15 mouse cellular contexts compared by ENCODE assay signal in the genomic region with DNA sequence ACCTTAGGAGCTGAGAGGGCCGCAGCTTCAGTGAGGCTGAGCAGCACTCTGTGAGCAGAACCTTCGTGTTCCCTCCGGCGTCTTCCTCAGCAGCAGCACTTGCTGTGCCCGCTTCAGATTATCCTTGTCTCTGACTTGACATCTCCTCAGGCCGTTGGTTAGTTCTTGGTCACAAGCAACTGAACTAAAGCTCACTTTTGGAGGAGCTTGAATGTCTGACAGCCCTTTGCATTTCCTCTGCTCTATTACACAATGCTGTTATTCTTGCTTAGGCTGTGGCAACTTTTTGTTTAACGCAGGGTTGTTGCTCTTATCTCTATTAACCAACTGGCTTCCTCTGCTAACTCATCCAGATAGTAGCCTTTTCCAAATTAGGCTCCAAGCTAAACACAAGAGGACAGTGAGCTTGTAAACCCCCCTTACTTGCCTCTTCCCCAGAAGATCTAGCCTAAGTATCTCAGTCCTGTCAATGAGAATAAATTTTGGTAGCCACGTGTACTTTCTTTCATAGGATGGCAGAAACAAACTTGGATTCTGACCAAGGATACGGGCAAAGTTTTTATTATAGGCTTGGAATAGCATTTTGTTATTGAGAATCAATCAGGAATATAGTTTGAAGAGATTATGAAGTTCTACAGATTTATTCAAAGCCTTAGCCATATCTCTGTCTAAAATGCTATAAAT. TPM values are rescaled to one million over a fixed set of nuclear protein-coding genes. Genes with fewer than 3 reads are reported as not detected.
DNase-seq lines count a peak whose midpoint lies in the region; ATAC-seq and TF ChIP-seq lines count a peak whose summit lies in the region.
"Had no signal": no experiment of that assay in that cellular context is flagged by ENCODE, and none has a peak within 500 bp of the region (broad histone marks: within the 10 kb centered on the region; RNA-seq: fewer than 3 reads in every experiment).

No protein-coding gene starts in this region.

- H3K79me2 ChIP-seq in MEL (ENCODE audit: control insufficient read depth, insufficient read depth, low read length, poor library complexity) = peaks cover 23% of the 10 kb centered on the region

- peak overlapping the region; percentile 16 to 17; a peak in 1 of 4 replicates for H3K27ac ChIP-seq in heart, embryonic 14.5 days (replicated peaks in 1 of 2; ENCODE audit: control insufficient read depth in 1 of 2, insufficient read depth in 1 of 2, low read depth in 2 of 2, low read length in 2 of 2)
- peak overlapping the region; percentile 94 for H3K27ac ChIP-seq in MEL (ENCODE audit: control insufficient read depth, low read depth, low read length)
- peak overlapping the region; percentile 71 for H3K27ac ChIP-seq in liver, embryonic 15.5 days (replicated peaks)
- no peak overlapping the region for H3K27ac ChIP-seq in layer of hippocampus, adult 2 months
- no peak overlapping the region for H3K27ac ChIP-seq in kidney, adult 2 months (ENCODE audit: insufficient read depth, low read depth, low read length)
- H3K27ac ChIP-seq: forebrain, embryonic 12.5 days; heart, embryonic 15.5 days; kidney, postnatal 0 days; macrophage had no signal

- no peak for ATAC-seq in heart, embryonic 14.5 days (ENCODE audit: insufficient number of reproducible peaks, insufficient read depth, low FRiP score, low read depth)
- peak; percentile 77 for ATAC-seq in common myeloid progenitor, adult 5-6 weeks (replicated peaks; ENCODE audit: low read depth, poor library complexity, severe bottlenecking)
- ATAC-seq in liver, embryonic 15.5 days (ENCODE audit: insufficient read depth) = peak; percentile 78

- no peak overlapping the region for H3K9ac ChIP-seq in heart, embryonic 14.5 days (ENCODE audit: low read length)
- peak overlapping the region; percentile 60 for H3K9ac ChIP-seq in MEL (ENCODE audit: control insufficient read depth, low read depth, low read length, poor library complexity, severe bottlenecking)
- H3K9ac ChIP-seq in liver, embryonic 15.5 days = no peak overlapping the region
- H3K9ac ChIP-seq: forebrain, embryonic 12.5 days; heart, embryonic 15.5 days had no signal

- no peak overlapping the region for H3K4me3 ChIP-seq in heart, embryonic 14.5 days (ENCODE audit: control insufficient read depth in 1 of 2, insufficient read depth in 1 of 2, low read depth in 1 of 2, low read length in 2 of 2)
- peak overlapping the region in 1 of 2 experiments; percentile 12; a peak in 2 of 4 replicates for H3K4me3 ChIP-seq in MEL (ENCODE audit: control insufficient read depth in 1 of 2, insufficient read depth in 1 of 2, low read depth in 2 of 2, low read length in 2 of 2)
- H3K4me3 ChIP-seq in liver, embryonic 15.5 days (replicated peaks) = peak overlapping the region; percentile 12; the same call in 1 of the 2 replicates
- no peak overlapping the region for H3K4me3 ChIP-seq in layer of hippocampus, adult 2 months
- no peak overlapping the region for H3K4me3 ChIP-seq in kidney, adult 2 months (ENCODE audit: insufficient read depth, low read depth, low read length)
- H3K4me3 ChIP-seq: forebrain, embryonic 12.5 days; heart, embryonic 15.5 days had no signal

- H3K27me3 ChIP-seq in heart, embryonic 14.5 days (ENCODE audit: control insufficient read depth, insufficient read depth, low read length) = no peaks in the 10 kb centered on the region
- H3K27me3 ChIP-seq in MEL (ENCODE audit: control insufficient read depth in 1 of 2, insufficient read depth in 2 of 2, low read length in 2 of 2) = no peaks in the 10 kb centered on the region
- H3K27me3 ChIP-seq in liver, embryonic 15.5 days = no peaks in the 10 kb centered on the region
- no peaks in the 10 kb centered on the region for H3K27me3 ChIP-seq in kidney, adult 2 months (replicated peaks; ENCODE audit: control insufficient read depth, insufficient read depth, low read length)
- H3K27me3 ChIP-seq: forebrain, embryonic 12.5 days; heart, embryonic 15.5 days had no signal

- WGBS in heart, embryonic 14.5 days = 45% methylated on average over 9 of the region's 9 CpGs
- WGBS in liver, embryonic 15.5 days (ENCODE audit: insufficient replicate concordance) = 15% methylated on average over 9 of the region's 9 CpGs
- 80% methylated on average over 9 of the region's 9 CpGs for WGBS in kidney, adult 2 months

- peaks cover 43% of the 10 kb centered on the region for H3K36me3 ChIP-seq in heart, embryonic 14.5 days (ENCODE audit: control insufficient read depth, insufficient read depth, low read length)
- peaks cover 7 to 52% of the 10 kb centered on the region in 2 experiments for H3K36me3 ChIP-seq in MEL (ENCODE audit: control insufficient read depth in 1 of 2, insufficient read depth in 2 of 2, low read length in 2 of 2)
- H3K36me3 ChIP-seq in liver, embryonic 15.5 days (replicated peaks) = peaks cover 48% of the 10 kb centered on the region
- no peaks in the 10 kb centered on the region for H3K36me3 ChIP-seq in kidney, adult 2 months (ENCODE audit: control insufficient read depth, insufficient read depth, low read length)

- H3K9me3 ChIP-seq in heart, embryonic 14.5 days (ENCODE audit: control insufficient read depth, low read length) = peaks cover 3% of the 10 kb centered on the region; the same call in 1 of the 2 replicates
- H3K9me3 ChIP-seq in MEL (replicated peaks; ENCODE audit: insufficient read depth, low read length) = no peaks in the 10 kb centered on the region
- no peaks in the 10 kb centered on the region for H3K9me3 ChIP-seq in liver, embryonic 15.5 days (replicated peaks)
- H3K9me3 ChIP-seq: heart, embryonic 15.5 days had no signal

- DNase-seq in heart, adult 18-20 months = no peak
- peak; percentile 91 for DNase-seq in MEL (ENCODE audit: low read depth, low spot score)
- no peak for DNase-seq in layer of hippocampus, adult 2 months (ENCODE audit: low spot score in 2 of 2)
- no peak for DNase-seq in adrenal gland, adult 8-10 months
- no peak for DNase-seq in kidney, adult 2 months
- DNase-seq: adrenal gland, postnatal 10 days; cerebellum, postnatal 25 days; lung, adult 18-20 months had no signal

- no peak for TF ChIP-seq CTCF in MEL (IDR thresholded peaks at IDR 0.05 in 2 of 3, conservative IDR thresholded peaks at IDR 0.05 in 1 of 3; ENCODE audit: control insufficient read depth in 1 of 3, insufficient read depth in 1 of 3, low read depth in 2 of 3, low read length in 3 of 3, poor library complexity in 1 of 3, severe bottlenecking in 1 of 3)
- no peak for TF ChIP-seq CTCF in layer of hippocampus, adult 2 months (conservative IDR thresholded peaks at IDR 0.05)
- TF ChIP-seq CTCF in kidney, adult 2 months (conservative IDR thresholded peaks at IDR 0.05; ENCODE audit: insufficient read depth, insufficient read length, low read depth, low read length) = no peak

- peak in 1 of 2 experiments; percentile 44; a peak in 1 of 4 replicates for TF ChIP-seq POLR2A in MEL (IDR thresholded peaks at IDR 0.05; ENCODE audit: control insufficient read depth in 1 of 2, insufficient read depth in 1 of 2, low read depth in 1 of 2, low read length in 2 of 2, poor library complexity in 1 of 2)
- no peak for TF ChIP-seq POLR2A in kidney, adult 2 months (IDR thresholded peaks at IDR 0.05; ENCODE audit: low read depth, low read length)

- TF ChIP-seq EP300 in MEL (IDR thresholded peaks at IDR 0.05; ENCODE audit: low read depth in 1 of 2, low read length in 2 of 2) = peak; percentile 94

- H3K4me2 ChIP-seq in heart, embryonic 14.5 days (ENCODE audit: low read length) = no peak overlapping the region
- peak overlapping the region; percentile 49 for H3K4me2 ChIP-seq in liver, embryonic 15.5 days
- H3K4me2 ChIP-seq: forebrain, embryonic 12.5 days; heart, embryonic 15.5 days had no signal

- no peak for TF ChIP-seq RAD21 in MEL (IDR thresholded peaks at IDR 0.05; ENCODE audit: low read depth, low read length)

- peaks cover 29 to 57% of the 10 kb centered on the region in 2 experiments for H3K4me1 ChIP-seq in heart, embryonic 14.5 days (ENCODE audit: control insufficient read depth in 2 of 2, insufficient read depth in 2 of 2, low read length in 2 of 2)
- H3K4me1 ChIP-seq in MEL (ENCODE audit: control insufficient read depth in 1 of 2, insufficient read depth in 2 of 2, low read length in 2 of 2) = peaks cover 36% of the 10 kb centered on the region in 2 experiments
- H3K4me1 ChIP-seq in liver, embryonic 15.5 days (replicated peaks) = peaks cover 56% of the 10 kb centered on the region
- H3K4me1 ChIP-seq in kidney, adult 2 months (ENCODE audit: control insufficient read depth, insufficient read depth, low read length) = peaks cover 7% of the 10 kb centered on the region; the same call in 1 of the 2 replicates

TF ChIP-seq in MEL, 35 proteins besides CTCF, POLR2A, EP300 and RAD21 (continues in another document):
- peak; percentile 94 for TF ChIP-seq TBP (IDR thresholded peaks at IDR 0.05; ENCODE audit: low read depth, low read length)
- peak; percentile 74; the same call in 1 of the 2 replicates for TF ChIP-seq MYC (IDR thresholded peaks at IDR 0.05; ENCODE audit: low read depth, low read length)
- no peak; the same call in 1 of the 2 replicates for TF ChIP-seq CHD2 (IDR thresholded peaks at IDR 0.05; ENCODE audit: low read length)
- TF ChIP-seq USF1 (IDR thresholded peaks at IDR 0.05; ENCODE audit: low read depth, low read length) = no peak
- TF ChIP-seq TCF12 (IDR thresholded peaks at IDR 0.05; ENCODE audit: low read depth, low read length) = peak; percentile 93
- TF ChIP-seq MAFK (IDR thresholded peaks at IDR 0.05; ENCODE audit: borderline replicate concordance, low read depth, low read length) = 0 out of 2 replicates have a peak, but pooled peaks have one; percentile 77
- TF ChIP-seq JUND (IDR thresholded peaks at IDR 0.05; ENCODE audit: low read depth, low read length) = no peak
- TF ChIP-seq TAL1 (IDR thresholded peaks at IDR 0.05; ENCODE audit: low read length) = peak; percentile 90
- TF ChIP-seq ZNF384 (IDR thresholded peaks at IDR 0.05; ENCODE audit: low read depth, low read length) = peak; percentile 59; the same call in 1 of the 2 replicates
- TF ChIP-seq SMC3 (IDR thresholded peaks at IDR 0.05; ENCODE audit: low read depth, low read length) = peak; percentile 24; the same call in 1 of the 2 replicates
- no peak for TF ChIP-seq USF2 (IDR thresholded peaks at IDR 0.05; ENCODE audit: borderline replicate concordance in 1 of 2, insufficient read depth in 1 of 2, low read depth in 1 of 2, low read length in 2 of 2)
- TF ChIP-seq ZC3H11A (IDR thresholded peaks at IDR 0.05; ENCODE audit: low read depth, low read length) = no peak

RNA-seq across cellular contexts. Expression of a gene that starts 11.4 kb away (rescaled TPM):
- 19.4 and 20.3 TPM in 2 replicates for polyA plus RNA-seq in heart, embryonic 14.5 days (2014; fragmentation: Nextera tagmentation; extraction: Ambion mirVana)
- 10 to 100 TPM; 17.9 to 19.3 TPM for total RNA-seq in heart, adult 18-20 months (2021)
- total RNA-seq in MEL (2012; rRNA removed) = 20.3 and 21.3 TPM in 2 replicates
- 10 to 100 TPM; 25.9 to 31.2 TPM for polyA plus RNA-seq in MEL (2012; ENCODE audit: insufficient read depth in 1 of 2, insufficient read length in 2 of 2, low read depth in 1 of 2, low replicate concordance in 2 of 2, missing spikeins in 1 of 2)
- total RNA-seq in common myeloid progenitor, adult 5-6 weeks (2017) = 48.1 and 66.9 TPM in 2 replicates
- 7.5 and 8.0 TPM in 2 replicates for polyA plus RNA-seq in liver, embryonic 15.5 days (2015; fragmentation: Nextera tagmentation; extraction: Ambion mirVana)
- 10 to 100 TPM; 34.9 to 36.6 TPM for total RNA-seq in layer of hippocampus, adult 2 months (2021)
- total RNA-seq in adrenal gland, adult 8-10 months (2022) = 10 to 100 TPM; 39.0 to 55.2 (median 46.1) TPM
- 11.5 and 11.8 TPM in 2 replicates for polyA plus RNA-seq in kidney, adult 2 months (2012; rRNA removed)

Comparison
In these comparisons a context has a peak if more than half of its experiments do, and no peak if none do; other contexts are left out.
1. H3K27ac ChIP-seq: peak in heart, embryonic 14.5 days (2 of 2), MEL (single experiment) and liver, embryonic 15.5 days (single experiment); none in layer of hippocampus, adult 2 months (single experiment) and kidney, adult 2 months (single experiment).